Mouse (Mus musculus) kidney, adult 2 months (tissue): Measurements from ENCODE around the gene Map2k1.
"Not testable (repeated sequence)": the region's sequence is repeated elsewhere in the genome, so short reads cannot be mapped to it uniquely, and the experiment has no call there.

ENCODE experiments used
- CTCF ChIP-seq: fragments of 200-500 bp; conservative IDR thresholded peaks from 2 replicates; pipeline ENCODE4 v1.5.1; 2011; ENCODE audit warnings: low read depth, mild to moderate bottlenecking, control low read depth, low read length, moderate library complexity, mixed read lengths; ENCODE audit not compliant: insufficient read depth, insufficient read length
- POLR2A ChIP-seq: fragments of 200-500 bp; IDR thresholded peaks from one replicate; pipeline ENCODE4 v1.6.1; 2011; ENCODE audit warnings: low read depth, low read length, control low read depth

DNA sequence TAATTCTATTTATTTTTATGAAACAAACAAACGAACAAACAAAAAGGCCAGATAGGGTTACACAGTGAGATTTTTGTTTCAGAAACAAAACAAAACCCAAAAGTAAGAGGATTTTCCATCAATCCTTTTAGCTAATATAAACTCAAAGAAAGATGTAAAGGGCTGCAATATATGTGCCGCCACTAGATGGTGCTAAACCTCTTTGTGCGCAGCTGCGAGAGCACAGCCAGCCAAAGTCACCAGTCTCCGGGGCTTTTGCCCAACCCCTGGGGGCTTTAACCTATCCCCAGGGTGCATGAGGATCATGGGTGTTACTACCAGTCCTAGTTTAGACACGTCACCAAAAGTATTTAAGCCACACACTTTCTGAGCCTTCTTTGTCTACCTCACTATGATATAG, 114.5 kb downstream of the Map2k1 start:
- peak; percentile 54 for TF ChIP-seq CTCF
- not testable (repeated sequence) for TF ChIP-seq POLR2A
